In the genomic region with DNA sequence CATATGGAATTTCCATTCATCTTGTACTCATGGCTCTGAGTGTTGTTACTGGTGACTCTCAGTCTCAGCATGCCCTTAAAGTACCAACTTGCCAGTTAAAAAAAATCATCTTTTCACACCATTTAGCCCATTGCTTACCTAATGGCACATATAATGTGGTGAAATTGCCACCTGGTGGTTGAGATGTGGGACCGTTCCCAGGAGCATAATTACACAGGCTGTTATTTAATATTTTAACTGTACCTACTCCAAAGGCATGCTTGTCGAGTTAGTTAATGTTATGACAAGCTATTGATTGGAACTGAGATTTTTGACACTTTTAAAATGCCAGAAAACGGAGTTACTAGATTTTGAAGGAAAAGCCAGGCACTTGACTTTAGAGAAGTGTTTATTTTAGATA, we compare ENCODE assay signal across 14 mouse cellular contexts.
DNase-seq lines count a peak whose midpoint lies in the region; ATAC-seq and TF ChIP-seq lines count a peak whose summit lies in the region.
"Had no signal": no experiment of that assay in that cellular context is flagged by ENCODE, and none has a peak within 500 bp of the region (broad histone marks: within the 10 kb centered on the region; RNA-seq: fewer than 3 reads in every experiment).

No protein-coding gene starts in this region.

- DNase-seq in lung, embryonic 14.5 days: peak; percentile 36
- no peak for DNase-seq in lung, adult 2 months
- peak; percentile 2 for DNase-seq in NIH3T3 (ENCODE audit: low read depth)
- DNase-seq in forebrain, embryonic 14.5 days (ENCODE audit: low spot score): peak; percentile 70
- DNase-seq in testis, postnatal 10 days (ENCODE audit: low spot score): no peak
- DNase-seq in gastrocnemius, postnatal 10 days: no peak
- DNase-seq: adrenal gland, postnatal 10 days; gastrocnemius, postnatal 14 days had no signal

- no peak for TF ChIP-seq POLR2A in lung, adult 2 months (IDR thresholded peaks at IDR 0.05; ENCODE audit: borderline replicate concordance, extremely low read depth, low read depth, low read length)

- peak; percentile 58 for TF ChIP-seq CTCF in intestine, postnatal 0 days (IDR thresholded peaks at IDR 0.05; ENCODE audit: low read depth)
- TF ChIP-seq CTCF in lung, embryonic 14.5 days (IDR thresholded peaks at IDR 0.05; ENCODE audit: low read depth): peak; percentile 52
- TF ChIP-seq CTCF in lung, adult 2 months (IDR thresholded peaks at IDR 0.05; ENCODE audit: insufficient read depth, low read length): no peak

- H3K4me3 ChIP-seq in intestine, postnatal 0 days (ENCODE audit: low read depth, low read length): no peak overlapping the region
- no peak overlapping the region for H3K4me3 ChIP-seq in intestine, embryonic 15.5 days (replicated peaks)
- no peak overlapping the region for H3K4me3 ChIP-seq in lung, embryonic 14.5 days (ENCODE audit: low read depth, low read length)
- H3K4me3 ChIP-seq in lung, adult 2 months (replicated peaks; ENCODE audit: extremely low read depth, low read depth, low read length): no peak overlapping the region
- H3K4me3 ChIP-seq in forebrain, embryonic 14.5 days (ENCODE audit: low read depth, low read length): no peak overlapping the region
- H3K4me3 ChIP-seq: heart, embryonic 15.5 days; hindbrain, embryonic 12.5 days; stomach, embryonic 15.5 days had no signal

- H3K9me3 ChIP-seq in intestine, postnatal 0 days (ENCODE audit: control insufficient read depth): no peaks in the 10 kb centered on the region
- H3K9me3 ChIP-seq in intestine, embryonic 15.5 days: no peaks in the 10 kb centered on the region
- no peaks in the 10 kb centered on the region for H3K9me3 ChIP-seq in lung, embryonic 14.5 days (ENCODE audit: low read depth, low read length)
- no peaks in the 10 kb centered on the region for H3K9me3 ChIP-seq in forebrain, embryonic 14.5 days (replicated peaks; ENCODE audit: control insufficient read depth, low read length)
- H3K9me3 ChIP-seq: heart, embryonic 15.5 days; hindbrain, embryonic 12.5 days; stomach, embryonic 15.5 days had no signal

- no peak overlapping the region for H3K4me2 ChIP-seq in intestine, postnatal 0 days (replicated peaks; ENCODE audit: low read depth)
- H3K4me2 ChIP-seq in intestine, embryonic 15.5 days (replicated peaks): no peak overlapping the region
- no peak overlapping the region for H3K4me2 ChIP-seq in lung, embryonic 14.5 days
- no peak overlapping the region for H3K4me2 ChIP-seq in forebrain, embryonic 14.5 days (ENCODE audit: low read length)
- H3K4me2 ChIP-seq: heart, embryonic 15.5 days; hindbrain, embryonic 12.5 days; stomach, embryonic 15.5 days had no signal

- ATAC-seq in intestine, postnatal 0 days: no peak
- no peak for ATAC-seq in intestine, embryonic 15.5 days
- no peak; the same call in 1 of the 2 replicates for ATAC-seq in lung, embryonic 14.5 days (ENCODE audit: insufficient read depth)
- peak; percentile 82 for ATAC-seq in forebrain, embryonic 14.5 days

- no peaks in the 10 kb centered on the region for H3K36me3 ChIP-seq in intestine, postnatal 0 days (ENCODE audit: control insufficient read depth, insufficient read depth)
- H3K36me3 ChIP-seq in intestine, embryonic 15.5 days: no peaks in the 10 kb centered on the region
- no peaks in the 10 kb centered on the region for H3K36me3 ChIP-seq in lung, embryonic 14.5 days (ENCODE audit: insufficient read depth)
- no peaks in the 10 kb centered on the region for H3K36me3 ChIP-seq in forebrain, embryonic 14.5 days (ENCODE audit: control insufficient read depth, insufficient read depth, low read length)
- H3K36me3 ChIP-seq: heart, embryonic 15.5 days; hindbrain, embryonic 12.5 days; stomach, embryonic 15.5 days had no signal

- H3K27me3 ChIP-seq in intestine, postnatal 0 days (replicated peaks; ENCODE audit: control insufficient read depth, insufficient read depth, low read length): no peaks in the 10 kb centered on the region
- H3K27me3 ChIP-seq in intestine, embryonic 15.5 days (replicated peaks): no peaks in the 10 kb centered on the region
- H3K27me3 ChIP-seq in lung, embryonic 14.5 days (ENCODE audit: insufficient read depth, low read length): no peaks in the 10 kb centered on the region
- H3K27me3 ChIP-seq in forebrain, embryonic 14.5 days (replicated peaks; ENCODE audit: control insufficient read depth, insufficient read depth, low read length): no peaks in the 10 kb centered on the region
- H3K27me3 ChIP-seq: heart, embryonic 15.5 days; hindbrain, embryonic 12.5 days; stomach, embryonic 15.5 days had no signal

- H3K9ac ChIP-seq in intestine, postnatal 0 days (ENCODE audit: low read depth, low read length): no peak overlapping the region
- H3K9ac ChIP-seq in intestine, embryonic 15.5 days: no peak overlapping the region
- H3K9ac ChIP-seq in lung, embryonic 14.5 days: no peak overlapping the region
- H3K9ac ChIP-seq in forebrain, embryonic 14.5 days (ENCODE audit: low read length): no peak overlapping the region
- H3K9ac ChIP-seq: heart, embryonic 15.5 days; hindbrain, embryonic 12.5 days; liver, embryonic 14.5 days; stomach, embryonic 15.5 days had no signal

- no peaks in the 10 kb centered on the region for H3K4me1 ChIP-seq in intestine, postnatal 0 days (replicated peaks; ENCODE audit: control insufficient read depth, insufficient read depth, low read length)
- H3K4me1 ChIP-seq in intestine, embryonic 15.5 days (replicated peaks): no peaks in the 10 kb centered on the region
- no peaks in the 10 kb centered on the region for H3K4me1 ChIP-seq in lung, embryonic 14.5 days (ENCODE audit: insufficient read depth)
- no peaks in the 10 kb centered on the region for H3K4me1 ChIP-seq in lung, adult 2 months (ENCODE audit: control insufficient read depth, insufficient read depth, low read length)
- H3K4me1 ChIP-seq in forebrain, embryonic 14.5 days (ENCODE audit: control insufficient read depth, insufficient read depth, low read length): no peaks in the 10 kb centered on the region
- H3K4me1 ChIP-seq: heart, embryonic 15.5 days; stomach, embryonic 15.5 days had no signal

- H3K27ac ChIP-seq in intestine, postnatal 0 days (ENCODE audit: low read depth, low read length): no peak overlapping the region
- no peak overlapping the region for H3K27ac ChIP-seq in intestine, embryonic 15.5 days
- no peak overlapping the region for H3K27ac ChIP-seq in lung, embryonic 14.5 days (ENCODE audit: low read depth)
- H3K27ac ChIP-seq in forebrain, embryonic 14.5 days (ENCODE audit: low read depth, low read length): no peak overlapping the region
- H3K27ac ChIP-seq: heart, embryonic 15.5 days; hindbrain, embryonic 12.5 days; liver, embryonic 14.5 days; stomach, embryonic 15.5 days had no signal

- 50% methylated on average over 3 of the region's 3 CpGs for WGBS in intestine, postnatal 0 days
- WGBS in intestine, embryonic 15.5 days: 58% methylated on average over 3 of the region's 3 CpGs
- WGBS in lung, embryonic 14.5 days: 38% methylated on average over 3 of the region's 3 CpGs
- WGBS in lung, adult 2 months: 40% methylated on average over 3 of the region's 3 CpGs
- 46% methylated on average over 3 of the region's 3 CpGs for WGBS in forebrain, embryonic 14.5 days

Comparison
In these comparisons a context has a peak if more than half of its experiments do, and no peak if none do; other contexts are left out.
1. DNase-seq: peak in lung, embryonic 14.5 days (single experiment), NIH3T3 (single experiment) and forebrain, embryonic 14.5 days (single experiment); none in lung, adult 2 months (single experiment), testis, postnatal 10 days (single experiment) and gastrocnemius, postnatal 10 days (single experiment).